8 mouse cellular contexts compared by ENCODE assay signal in the genomic region with DNA sequence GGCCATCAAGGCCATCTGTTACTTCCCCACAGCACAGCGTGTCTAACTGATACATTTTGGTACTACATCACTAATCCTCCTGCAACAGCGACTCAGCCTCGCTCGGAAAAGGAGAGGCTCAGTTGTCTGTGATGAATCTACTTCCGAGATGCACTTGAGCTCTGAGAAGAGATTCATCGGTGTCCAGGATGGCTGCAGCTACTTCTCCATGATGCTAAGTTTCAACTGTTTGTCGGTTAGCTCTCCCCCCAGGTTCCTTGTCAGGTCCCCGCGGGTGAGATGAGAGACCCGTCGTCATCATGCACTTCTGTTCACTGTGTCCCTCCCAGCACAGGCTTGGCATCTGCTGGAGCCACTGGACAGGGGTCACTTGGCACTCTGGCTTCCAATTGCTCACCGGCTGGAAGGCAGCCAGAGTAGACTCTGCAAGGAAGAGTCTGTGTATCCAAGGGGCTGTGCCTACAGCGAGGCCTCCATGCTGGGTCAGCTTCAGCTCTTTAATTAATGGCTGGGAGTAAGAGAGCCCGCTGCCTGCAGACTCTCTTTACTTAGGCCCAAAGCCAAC.
DNase-seq lines count a peak whose midpoint lies in the region; ATAC-seq and TF ChIP-seq lines count a peak whose summit lies in the region.
"Had no signal": no experiment of that assay in that cellular context is flagged by ENCODE, and none has a peak within 500 bp of the region (broad histone marks: within the 10 kb centered on the region; RNA-seq: fewer than 3 reads in every experiment).

No protein-coding gene starts in this region.

- no peak overlapping the region for H3K4me2 ChIP-seq in stomach, postnatal 0 days (replicated peaks; ENCODE audit: low read depth)
- no peak overlapping the region for H3K4me2 ChIP-seq in forebrain, postnatal 0 days (ENCODE audit: low read depth)
- H3K4me2 ChIP-seq: midbrain, embryonic 12.5 days had no signal

- H3K36me3 ChIP-seq in kidney, adult 2 months (ENCODE audit: control insufficient read depth, insufficient read depth, low read length): no peaks in the 10 kb centered on the region
- no peaks in the 10 kb centered on the region for H3K36me3 ChIP-seq in stomach, postnatal 0 days (ENCODE audit: control insufficient read depth, insufficient read depth, low read length)
- no peaks in the 10 kb centered on the region for H3K36me3 ChIP-seq in forebrain, postnatal 0 days (ENCODE audit: insufficient read depth)
- H3K36me3 ChIP-seq: midbrain, embryonic 12.5 days had no signal

- no peak overlapping the region for H3K4me3 ChIP-seq in cerebellum, adult 2 months (replicated peaks; ENCODE audit: insufficient read depth, low read depth, low read length)
- H3K4me3 ChIP-seq in kidney, adult 2 months (ENCODE audit: insufficient read depth, low read depth, low read length): no peak overlapping the region
- H3K4me3 ChIP-seq in stomach, postnatal 0 days (ENCODE audit: low read depth, low read length): no peak overlapping the region
- H3K4me3 ChIP-seq in forebrain, postnatal 0 days (ENCODE audit: low read depth, low read length): no peak overlapping the region
- H3K4me3 ChIP-seq: midbrain, embryonic 12.5 days had no signal

- no peaks in the 10 kb centered on the region for H3K9me3 ChIP-seq in stomach, postnatal 0 days (ENCODE audit: control insufficient read depth, low read length)
- H3K9me3 ChIP-seq in forebrain, postnatal 0 days (ENCODE audit: low read length): no peaks in the 10 kb centered on the region
- H3K9me3 ChIP-seq: midbrain, embryonic 12.5 days had no signal

- TF ChIP-seq POLR2A in cerebellum, adult 2 months (IDR thresholded peaks at IDR 0.05; ENCODE audit: borderline replicate concordance, insufficient read depth, low read length): no peak
- no peak for TF ChIP-seq POLR2A in kidney, adult 2 months (IDR thresholded peaks at IDR 0.05; ENCODE audit: low read depth, low read length)

- H3K4me1 ChIP-seq in cerebellum, adult 2 months (ENCODE audit: control insufficient read depth, insufficient read depth, low read length): peaks cover 25% of the 10 kb centered on the region
- no peaks in the 10 kb centered on the region for H3K4me1 ChIP-seq in kidney, adult 2 months (ENCODE audit: control insufficient read depth, insufficient read depth, low read length)
- no peaks in the 10 kb centered on the region; the same call in 1 of the 2 replicates for H3K4me1 ChIP-seq in stomach, postnatal 0 days (replicated peaks; ENCODE audit: control insufficient read depth, insufficient read depth)
- no peaks in the 10 kb centered on the region for H3K4me1 ChIP-seq in forebrain, postnatal 0 days (ENCODE audit: insufficient read depth)
- H3K4me1 ChIP-seq: midbrain, embryonic 12.5 days had no signal

- WGBS in cerebellum, adult 2 months: 8% methylated on average over 14 of the region's 14 CpGs
- 31% methylated on average over 14 of the region's 14 CpGs for WGBS in kidney, adult 2 months
- 39% methylated on average over 14 of the region's 14 CpGs for WGBS in stomach, postnatal 0 days
- WGBS in forebrain, postnatal 0 days: 69% methylated on average over 14 of the region's 14 CpGs

- no peaks in the 10 kb centered on the region for H3K27me3 ChIP-seq in cerebellum, adult 2 months (ENCODE audit: control insufficient read depth, insufficient read depth, low read length)
- H3K27me3 ChIP-seq in kidney, adult 2 months (replicated peaks; ENCODE audit: control insufficient read depth, insufficient read depth, low read length): no peaks in the 10 kb centered on the region
- no peaks in the 10 kb centered on the region for H3K27me3 ChIP-seq in stomach, postnatal 0 days (ENCODE audit: control insufficient read depth, insufficient read depth, low read length)
- no peaks in the 10 kb centered on the region for H3K27me3 ChIP-seq in forebrain, postnatal 0 days (ENCODE audit: insufficient read depth, low read length)
- H3K27me3 ChIP-seq: midbrain, embryonic 12.5 days had no signal

- TF ChIP-seq EP300 in stomach, postnatal 0 days (optimal IDR thresholded peaks at IDR 0.05): no peak

- H3K27ac ChIP-seq in cerebellum, adult 2 months (ENCODE audit: insufficient read depth, low read length): peak overlapping the region; percentile 6; the same call in 1 of the 2 replicates
- no peak overlapping the region for H3K27ac ChIP-seq in kidney, adult 2 months (ENCODE audit: insufficient read depth, low read depth, low read length)
- no peak overlapping the region for H3K27ac ChIP-seq in stomach, postnatal 0 days (replicated peaks)
- no peak overlapping the region for H3K27ac ChIP-seq in forebrain, postnatal 0 days (ENCODE audit: low read depth, low read length)
- H3K27ac ChIP-seq: midbrain, embryonic 12.5 days had no signal

- no peak for TF ChIP-seq CTCF in cerebellum, adult 2 months (IDR thresholded peaks at IDR 0.05; ENCODE audit: borderline replicate concordance, insufficient read depth, low read depth, low read length)
- TF ChIP-seq CTCF in kidney, adult 2 months (conservative IDR thresholded peaks at IDR 0.05; ENCODE audit: insufficient read depth, insufficient read length, low read depth, low read length): no peak
- TF ChIP-seq CTCF in stomach, postnatal 0 days (IDR thresholded peaks at IDR 0.05; ENCODE audit: low read depth): no peak
- no peak for TF ChIP-seq CTCF in forebrain, postnatal 0 days (IDR thresholded peaks at IDR 0.05; ENCODE audit: low read depth)

- peak; percentile 56; the same call in 1 of the 2 replicates for ATAC-seq in stomach, postnatal 0 days (ENCODE audit: low FRiP score, low TSS enrichment)
- no peak for ATAC-seq in erythroblast, adult 5-6 weeks (replicated peaks; ENCODE audit: low FRiP score, poor library complexity, severe bottlenecking)
- no peak for ATAC-seq in forebrain, postnatal 0 days

- peak; percentile 39 for DNase-seq in retina, postnatal 1 day
- no peak for DNase-seq in retina, embryonic 14.5 days (ENCODE audit: low spot score)
- DNase-seq in cerebellum, adult 2 months: peak; percentile 65
- DNase-seq in kidney, adult 2 months: peak; percentile 76
- peak; percentile 23 for DNase-seq in stomach, postnatal 0 days (ENCODE audit: low spot score)
- DNase-seq in forebrain, postnatal 0 days: no peak

- H3K9ac ChIP-seq in stomach, postnatal 0 days (ENCODE audit: low read length): no peak overlapping the region
- no peak overlapping the region for H3K9ac ChIP-seq in forebrain, postnatal 0 days
- H3K9ac ChIP-seq: midbrain, embryonic 12.5 days had no signal

Comparison
In these comparisons a context has a peak if more than half of its experiments do, and no peak if none do; other contexts are left out.
1. DNase-seq: peak in retina, postnatal 1 day (single experiment), cerebellum, adult 2 months (2 of 2), kidney, adult 2 months (single experiment) and stomach, postnatal 0 days (single experiment); none in retina, embryonic 14.5 days (single experiment) and forebrain, postnatal 0 days (single experiment).